Mouse (Mus musculus): ENCODE results near the gene Creb5.

DNA sequence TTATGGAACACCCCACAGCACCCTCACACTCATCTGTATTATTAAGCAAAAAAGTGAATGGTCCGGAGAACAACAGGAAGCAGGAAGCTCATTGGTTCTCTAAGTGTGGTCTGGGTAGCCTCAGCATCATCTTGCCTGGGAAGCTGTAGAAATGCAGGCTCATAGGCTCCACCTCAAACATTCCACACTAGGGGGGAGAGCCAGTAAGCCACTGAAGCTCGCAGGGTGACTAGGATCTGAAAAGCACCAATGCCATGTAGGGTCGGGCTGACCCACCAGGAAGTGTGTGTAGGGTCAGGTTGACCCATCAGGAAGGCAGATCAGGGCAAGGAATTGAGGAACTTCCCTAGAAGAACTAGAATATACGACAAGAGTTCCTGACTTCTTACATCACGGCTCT lies 420.7 kb downstream of the Creb5 start:
- TF ChIP-seq POLR2A (IDR thresholded peaks at IDR 0.05; ENCODE audit: low read depth, low read length) (no peak), CTCF (IDR thresholded peaks at IDR 0.05; ENCODE audit: borderline replicate concordance, insufficient read depth, low read length) (no peak)
